Mouse (Mus musculus) Patski (cell line): ENCODE data around the gene Zbtb11. TPM values are rescaled to one million over a fixed set of nuclear protein-coding genes. Genes with fewer than 3 reads are reported as not detected.
A peak's percentile ranks its signal among the peaks of the same experiment; 100 is the strongest.
"Not testable (repeated sequence)": the region's sequence is repeated elsewhere in the genome, so short reads cannot be mapped to it uniquely, and the experiment has no call there.

Experiments
- ATAC-seq: fragments of 100-300 bp; one replicate; pipeline ENCODE4 v1.8.0; 2021
- CTCF ChIA-PET: fragments of 350-600 bp; sonication (Branson Sonifier 250); formaldehyde crosslinking; loops from one replicate; lab custom pipeline; 2022; ENCODE audit warnings: inconsistent platforms; lab: Charles Lee
- POLR2A ChIA-PET: fragments of 350-600 bp; sonication (Branson Sonifier 250); formaldehyde crosslinking; loops from one replicate; lab custom pipeline; 2022; ENCODE audit warnings: antibody characterized with exemption, inconsistent platforms; lab: Charles Lee
- DNase-seq: peaks from one replicate; pipeline ENCODE4 v3.0.0-alpha.2; 2011; ENCODE audit warnings: low read depth, low spot score
- H3K27me3 ChIP-seq: fragments of 371-371 bp; one replicate; pipeline ENCODE4 v1.5.1; 2021
- CTCF ChIP-seq: fragments of 100-300 bp; IDR thresholded peaks from one replicate; pipeline ENCODE4 v1.5.1; 2021
- in situ Hi-C: fragments of 300-500 bp; cut with MboI; formaldehyde crosslinking; loops from 3 replicates; pipeline ENCODE4 v1.11.1; 2018; ENCODE audit warnings: low pct_unique_long_range_greater_than_20kb, mixed read lengths
- polyA plus RNA-seq: library from polyadenylated mRNA; unstranded; gene quantifications from one replicate; pipeline ENCODE4 v1.2.3, GENCODE M21; 2021

Zbtb11 gene
- polyA plus RNA-seq, 1 experiment from 2014 or later, result 13.6 TPM

DNA sequence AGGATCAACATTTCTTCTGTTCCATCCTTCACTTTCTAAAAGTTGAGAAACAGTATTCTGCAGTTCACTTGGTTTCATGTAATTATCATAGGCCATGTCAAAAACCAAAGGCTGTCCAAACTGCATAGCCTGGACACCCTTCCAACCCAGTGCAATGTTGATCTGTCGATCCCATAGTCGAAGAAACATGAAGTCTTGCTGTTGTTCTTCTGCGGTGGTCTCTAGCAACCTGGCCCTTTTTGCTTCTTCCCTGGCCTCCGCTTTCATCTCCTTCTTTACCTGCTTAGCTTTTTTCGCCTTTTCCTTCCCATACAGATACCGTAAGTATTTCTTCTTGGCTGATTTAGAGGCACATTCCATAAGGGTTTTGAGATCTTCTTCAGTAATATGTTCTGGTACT is 60.9 kb downstream of the Zbtb11 start:
- no peaks in the 10 kb centered on the region for H3K27me3 ChIP-seq
- no peak for TF ChIP-seq CTCF
- ChIA-PET POLR2A (no interaction called here), CTCF (interaction anchor here (1.0 kb wide), 1 partner anchor 70 kb away, joined by 3 read pairs; no protein-coding TSS in a partner anchor)
- no peak for DNase-seq
- no peak for ATAC-seq
- in situ Hi-C loops, result no loop called here

DNA sequence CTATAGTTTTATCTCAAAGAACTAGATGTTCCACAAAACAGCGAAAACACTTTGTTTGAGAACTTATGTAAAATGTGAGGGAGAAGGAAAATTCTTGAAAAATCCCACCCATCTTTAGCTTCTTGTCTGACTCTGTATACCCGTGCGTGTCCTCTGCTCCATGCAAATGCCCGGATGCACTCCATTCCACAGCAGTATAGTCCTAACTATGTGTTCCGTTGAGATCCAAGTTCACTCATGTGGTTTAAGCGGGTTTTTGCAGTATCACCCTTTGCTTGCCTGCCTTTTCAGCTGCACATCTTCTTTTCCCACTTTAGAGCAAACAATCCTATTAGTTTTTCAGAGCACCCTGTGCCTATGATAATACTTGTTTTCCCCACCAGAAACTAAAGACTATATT is 62.8 kb downstream of the Zbtb11 start:
- ATAC-seq (no peak), DNase-seq (no peak)
- TF ChIP-seq CTCF, result no peak
- ChIA-PET CTCF (interaction anchor here (0.9 to 1.4 kb wide), 2 partner anchors 28 to 72 kb away, joined by 3 to 5 read pairs; no protein-coding TSS in a partner anchor), POLR2A (no interaction called here)
- in situ Hi-C loops, result no loop called here
- H3K27me3 ChIP-seq, result no peaks in the 10 kb centered on the region

DNA sequence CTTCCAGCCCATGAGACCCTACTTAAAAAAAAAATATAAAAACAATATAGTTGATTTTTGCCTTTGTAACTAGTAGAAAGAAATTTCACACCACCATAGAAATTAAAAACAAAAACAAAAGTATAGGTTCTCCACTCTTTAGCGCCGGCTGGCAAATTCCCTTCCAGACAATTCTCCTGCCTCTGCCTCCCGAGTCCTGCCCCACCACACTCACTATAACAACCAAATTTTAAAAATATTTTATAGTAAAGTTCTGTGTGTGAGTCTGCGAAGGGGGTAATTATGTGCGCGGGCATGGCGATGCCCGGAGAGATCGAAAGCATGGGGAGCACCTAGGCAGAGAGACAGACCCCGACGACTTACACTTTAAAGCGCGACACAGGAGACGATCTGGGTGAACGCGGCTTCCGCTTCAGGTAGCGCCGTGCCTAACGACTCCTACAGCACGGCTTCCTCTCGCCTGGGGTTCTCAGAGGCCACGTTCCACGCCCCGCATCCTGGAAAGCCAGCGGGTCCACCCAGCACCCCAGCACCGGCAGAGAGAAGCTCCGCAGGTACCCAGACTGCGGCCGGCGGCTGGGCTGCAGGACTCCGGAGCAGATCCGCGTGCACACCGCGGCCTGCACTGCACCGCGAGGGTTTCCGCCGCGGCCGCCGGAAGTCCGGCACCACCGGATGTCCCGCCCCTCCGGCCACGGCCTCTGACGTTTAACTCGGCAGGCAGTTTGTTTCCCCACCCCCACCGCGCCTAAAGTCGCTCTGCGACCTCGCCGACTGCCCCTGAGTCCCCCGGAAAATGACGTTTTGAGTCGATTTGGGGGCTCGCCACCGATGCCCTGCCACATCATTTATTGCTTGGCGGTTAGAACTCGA is 63.7 kb downstream of the Zbtb11 start, which contains the start of gene Trmt10c:
TSS of gene Trmt10c (minus strand) at position 682 of the 873 bp plus-strand sequence.
- in situ Hi-C loops, result no loop called here
- no peaks in the 10 kb centered on the region for H3K27me3 ChIP-seq
- peak; percentile 97 for ATAC-seq
- no peak for TF ChIP-seq CTCF
- ChIA-PET POLR2A (no interaction called here), CTCF (no interaction called here)
- DNase-seq, result no peak

GRCm38 (mm10) chr16:56038090-56038489 is 64.4 kb downstream of the Zbtb11 start:
- ATAC-seq, result no peak
- CTCF ChIA-PET, result no interaction called here

GRCm38 (mm10) chr16:56048038-56048437 is 74.4 kb downstream of the Zbtb11 start, which contains the start of gene Senp7:
Gene Senp7, plus strand, starts transcription at chr16:56048338.
- POLR2A ChIA-PET, CTCF ChIA-PET, DNase-seq, H3K27me3 ChIP-seq, ATAC-seq, in situ Hi-C loops: not testable (repeated sequence)

More at GRCm38 (mm10) chr16:56038090-56038489, 64.4 kb downstream of the Zbtb11 start:
- H3K27me3 ChIP-seq, result no peaks in the 10 kb centered on the region
- no peak for DNase-seq
- TF ChIP-seq CTCF, result no peak
- in situ Hi-C loops, result no loop called here
- POLR2A ChIA-PET, result no interaction called here

GRCm38 (mm10) chr16:56055911-56056310 is 82.2 kb downstream of the Zbtb11 start:
- CTCF ChIA-PET, result interaction anchor here (1.1 kb wide), 1 partner anchor 8 kb away, joined by 4 read pairs; no protein-coding TSS in a partner anchor
- in situ Hi-C loops, result no loop called here
- TF ChIP-seq CTCF, result no peak
- no peak for ATAC-seq
- POLR2A ChIA-PET, result no interaction called here
- DNase-seq, result no peak
- H3K27me3 ChIP-seq, result no peaks in the 10 kb centered on the region

- no peaks in the 10 kb centered on the region for H3K27me3 ChIP-seq
- DNase-seq, result no peak
- no peak for TF ChIP-seq CTCF
- in situ Hi-C loops, result no loop called here
- ChIA-PET POLR2A (no interaction called here), CTCF (interaction anchor here (1.4 kb wide), 1 partner anchor 11 kb away, joined by 5 read pairs; no protein-coding TSS in a partner anchor)
- ATAC-seq, result no peak
These were observed 83.4 kb downstream of the Zbtb11 start for GRCm38 (mm10) chr16:56056944-56057590.

DNA sequence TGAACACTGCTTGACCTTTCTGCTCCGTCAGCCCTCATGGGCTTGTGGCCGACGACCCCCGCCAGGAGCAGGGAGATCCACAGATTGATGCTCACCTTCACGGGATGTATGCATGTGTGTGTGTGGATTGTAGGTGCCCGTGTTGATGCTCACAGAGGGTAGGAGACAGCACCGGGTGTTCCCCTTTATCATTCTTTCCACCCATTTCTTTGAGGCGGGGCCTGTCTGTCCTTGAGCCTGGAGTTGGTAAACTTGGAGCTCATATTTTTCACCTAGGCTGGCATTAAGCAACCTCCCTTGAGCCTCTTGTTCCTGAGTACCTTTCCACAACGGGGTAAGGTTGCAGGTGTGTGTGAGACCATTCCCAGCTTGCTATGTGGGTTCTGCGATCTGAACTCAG is 84.5 kb downstream of the Zbtb11 start:
- CTCF ChIA-PET, result interaction anchor here (0.9 to 1.4 kb wide), 3 partner anchors 10 to 107 kb away, joined by 3 to 5 read pairs (median 4); no protein-coding TSS in a partner anchor
- ATAC-seq (no peak), DNase-seq (no peak)
- no peaks in the 10 kb centered on the region for H3K27me3 ChIP-seq
- POLR2A ChIA-PET, result no interaction called here
- TF ChIP-seq CTCF, result no peak
- in situ Hi-C loops, result no loop called here

Other genes starting within 250 kb of the Zbtb11 start
- gene Nfkbiz, start 135.0 kb upstream of the Zbtb11 start, polyA plus RNA-seq, result 94.5 TPM
- 3.5 TPM for gene Nxpe3, start 78.6 kb upstream of the Zbtb11 start, polyA plus RNA-seq
- 9.4 TPM for gene Cep97, start 39.0 kb upstream of the Zbtb11 start, polyA plus RNA-seq
- gene Rpl24, start 7.6 kb upstream of the Zbtb11 start, polyA plus RNA-seq, result 905 TPM
- 96.6 TPM for gene Pcnp, start 55.9 kb downstream of the Zbtb11 start, polyA plus RNA-seq
- gene Trmt10c, start 63.9 kb downstream of the Zbtb11 start, polyA plus RNA-seq, result 17.9 TPM
- gene Senp7, start 74.5 kb downstream of the Zbtb11 start, polyA plus RNA-seq, result 22.8 TPM
- gene Impg2, start 230.4 kb downstream of the Zbtb11 start, polyA plus RNA-seq, result 0.24 TPM